Mouse (Mus musculus) CD4-positive, CD25-positive, alpha-beta regulatory T cell (primary cell): ENCODE results near the gene Dpyd. TPM values are rescaled to one million over a fixed set of nuclear protein-coding genes. Genes with fewer than 3 reads are reported as not detected.

Experiments
- polyA plus RNA-seq: library from polyadenylated mRNA; unstranded; fragments of 100-300 nt; shearing (Covaris generic); gene quantifications from one replicate; pipeline ENCODE4 v1.2.1, GENCODE M21; 2017

Dpyd gene
- not detected for polyA plus RNA-seq

DNA sequence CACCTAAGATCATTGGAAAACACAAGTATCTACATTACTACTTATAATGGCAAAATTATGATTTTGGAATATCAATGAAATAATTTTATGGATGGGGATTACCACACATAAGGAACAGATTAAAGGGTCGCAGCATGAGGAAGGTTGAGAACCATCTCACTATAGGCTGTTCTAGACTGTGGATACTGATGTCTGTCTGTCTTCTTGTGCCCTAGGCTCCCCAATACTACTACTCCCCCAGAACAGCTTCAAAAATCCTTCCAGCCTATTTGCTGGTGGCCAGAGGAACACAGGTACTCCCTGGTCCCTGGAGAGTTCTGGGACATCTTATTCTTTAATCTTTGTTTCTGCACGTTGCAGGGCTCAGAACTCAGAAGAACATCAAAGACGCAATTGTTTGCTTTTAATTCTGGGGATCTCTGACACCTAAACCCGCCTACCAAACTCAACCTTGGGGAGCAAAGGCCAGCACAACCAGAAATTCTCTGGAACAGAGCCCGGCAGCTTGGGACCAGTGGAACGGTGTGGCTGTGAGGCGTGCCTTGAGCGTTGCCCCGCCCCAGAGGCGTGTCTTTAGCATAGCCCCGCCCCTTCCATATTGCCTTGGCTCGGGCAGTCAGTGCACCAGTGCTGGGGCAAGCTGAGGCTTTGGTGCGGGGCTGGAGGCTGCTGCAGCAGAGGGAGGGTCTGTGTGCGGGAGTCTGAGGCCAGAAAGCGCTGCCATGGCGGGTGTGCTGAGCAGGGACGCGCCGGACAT lies at the start of gene Dpyd:
Dpyd (plus strand) TSS at position 576 of the 757 bp plus-strand sequence.

